Mouse (Mus musculus) Muller cell, postnatal 12 days (primary cell): ENCODE measurements at regions not wholly inside any gene's neighbourhood (a gene's known extent, or its start where the extent isn't known, plus 50 kb on each side); places are given as distances from the start of the nearest gene placed in this dataset.
A peak's percentile ranks its signal among the peaks of the same experiment; 100 is the strongest.

Experiments
- DNase-seq: peaks from one replicate; pipeline ENCODE4 v3.0.0-alpha.2; 2015; ENCODE audit errors: inconsistent ontology term

- DNase-seq, result peak; percentile 60
Measured at GRCm38 (mm10) chr2:21267149-21267761, 61.7 kb downstream of the Thnsl1 start.

DNA sequence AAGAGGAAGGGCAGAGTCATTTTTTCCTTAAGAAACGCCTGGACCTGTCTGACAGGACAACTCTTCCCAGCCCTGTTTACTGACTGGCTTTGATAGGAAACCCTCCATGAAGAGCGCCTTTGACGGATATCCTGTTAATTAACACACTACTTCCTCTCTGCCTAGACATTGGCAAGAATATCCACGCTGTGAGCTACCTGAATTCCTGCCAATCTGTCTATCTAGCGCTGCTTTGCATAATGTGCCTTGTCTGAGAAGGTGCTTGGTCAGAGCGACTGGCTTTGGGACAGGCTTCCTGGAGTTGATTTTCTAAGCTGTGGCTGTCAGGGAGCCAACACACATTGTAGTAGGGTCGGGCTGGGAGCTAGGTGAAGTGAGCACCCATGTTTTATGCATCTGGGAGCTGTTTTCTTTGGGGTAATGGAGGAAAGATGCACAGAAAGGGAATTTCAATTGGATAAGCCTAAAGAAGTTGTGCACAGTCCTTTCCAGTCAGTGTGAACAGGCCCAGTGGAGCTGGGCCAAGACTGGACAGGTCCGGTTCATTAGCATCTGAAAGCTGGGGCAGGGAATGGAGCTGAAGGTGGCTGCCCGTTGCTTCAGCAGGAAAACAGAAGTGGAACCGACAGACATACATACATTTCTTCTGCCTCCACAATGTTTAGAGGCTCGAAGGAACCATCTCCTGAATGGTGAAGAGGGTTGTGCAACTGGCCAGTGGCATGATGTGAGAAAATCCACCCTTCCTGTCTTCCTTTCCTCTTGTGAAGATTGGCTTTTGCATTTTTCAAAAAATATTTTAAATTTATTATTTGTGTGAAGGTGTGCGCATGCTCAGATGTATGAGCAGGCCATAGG, 64.7 kb downstream of the Thnsl1 start:
- DNase-seq, result peak; percentile 52

DNA sequence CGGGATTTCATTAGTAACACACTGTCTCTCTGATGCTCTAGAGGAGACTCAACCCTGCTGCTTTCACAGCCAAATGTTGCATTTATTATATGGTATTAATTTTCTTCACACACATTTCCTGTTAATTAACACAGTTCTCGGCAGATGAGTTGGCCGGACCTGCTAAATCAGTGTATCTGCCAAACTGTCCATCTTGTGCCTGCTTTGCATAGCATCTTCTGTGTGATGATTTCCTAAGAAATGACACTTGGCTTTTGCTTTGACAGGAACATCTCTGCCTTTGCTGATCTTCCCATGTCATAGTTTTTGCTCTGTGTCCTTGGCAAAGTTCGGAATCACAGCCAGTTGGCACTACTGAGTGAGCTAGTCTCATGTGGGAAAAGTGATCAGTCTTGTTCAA, 67.9 kb downstream of the Thnsl1 start:
- no peak for DNase-seq

DNA sequence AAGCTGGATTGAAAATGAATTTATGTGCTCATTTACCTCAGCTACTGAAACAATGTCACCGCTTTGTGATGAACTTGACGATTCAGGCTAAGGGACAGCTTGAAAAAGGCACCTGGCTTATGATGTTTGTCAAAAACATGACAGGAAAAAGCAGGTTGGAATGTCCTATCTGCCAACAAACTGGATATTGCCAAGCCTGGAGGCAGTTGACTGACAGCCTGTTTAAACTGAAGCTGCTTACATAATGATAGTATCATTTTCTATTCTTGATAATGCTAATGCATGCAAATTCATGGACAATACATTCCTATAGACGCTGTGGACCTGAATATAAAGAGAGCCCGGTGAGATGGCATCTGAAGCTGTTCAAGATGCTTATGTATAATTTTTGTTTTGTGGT, 69.8 kb downstream of the Thnsl1 start:
- no peak for DNase-seq

GRCm38 (mm10) chr2:21280794-21281420, 75.4 kb downstream of the Thnsl1 start:
- peak; percentile 62 for DNase-seq

DNA sequence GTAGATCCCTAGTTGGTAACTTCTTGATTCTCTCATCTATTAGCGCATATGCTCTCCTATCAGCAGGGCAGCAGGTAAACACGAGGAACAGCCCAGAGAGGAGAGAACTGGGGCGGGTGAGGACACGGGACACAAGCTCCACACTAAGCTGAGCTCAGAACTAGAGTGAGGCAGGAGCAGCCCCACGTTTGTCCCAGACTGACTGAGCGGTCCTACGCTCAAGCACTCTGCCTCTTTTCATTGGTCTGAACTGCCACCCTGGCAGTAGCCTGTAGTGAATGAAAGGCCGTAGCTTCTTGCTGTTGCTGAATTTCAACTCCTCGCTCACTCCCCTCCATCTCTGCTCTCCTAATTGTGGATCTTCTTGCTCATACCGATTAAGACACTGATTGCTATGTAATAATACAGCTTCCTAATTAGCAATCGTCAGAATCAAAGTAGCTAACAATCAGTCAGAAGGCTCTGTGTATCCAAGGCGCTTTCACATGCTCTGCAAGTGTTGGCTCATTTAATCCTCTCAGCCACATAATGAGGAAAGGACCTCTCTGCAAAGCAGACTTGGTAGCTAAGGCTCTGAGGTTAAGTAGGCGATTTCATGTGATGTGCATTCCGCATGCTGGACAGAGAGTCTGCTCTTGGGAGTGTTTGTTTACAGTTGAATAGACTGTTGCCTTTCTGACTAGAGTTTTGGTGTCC, 77.1 kb downstream of the Thnsl1 start:
- no peak for DNase-seq

DNA sequence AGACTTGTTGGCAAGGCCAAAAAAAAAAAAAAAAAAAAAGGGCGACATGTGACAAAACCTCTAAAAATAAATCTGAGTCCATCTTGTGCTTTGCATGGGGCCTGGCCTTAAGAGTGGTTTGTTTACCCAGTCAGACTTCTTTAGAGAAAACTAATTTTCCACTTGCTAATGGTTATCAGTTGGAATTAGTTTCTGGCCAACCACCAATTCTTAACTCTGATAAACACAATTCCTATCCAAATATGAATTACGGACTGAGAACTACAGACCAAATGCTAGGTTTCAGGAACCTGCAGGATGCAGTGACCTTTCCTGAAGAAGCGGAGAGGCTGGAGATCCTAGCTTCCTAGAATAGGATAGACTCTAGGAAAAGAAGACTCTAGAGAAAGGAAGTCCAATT, 79.4 kb downstream of the Thnsl1 start:
- no peak for DNase-seq

DNA sequence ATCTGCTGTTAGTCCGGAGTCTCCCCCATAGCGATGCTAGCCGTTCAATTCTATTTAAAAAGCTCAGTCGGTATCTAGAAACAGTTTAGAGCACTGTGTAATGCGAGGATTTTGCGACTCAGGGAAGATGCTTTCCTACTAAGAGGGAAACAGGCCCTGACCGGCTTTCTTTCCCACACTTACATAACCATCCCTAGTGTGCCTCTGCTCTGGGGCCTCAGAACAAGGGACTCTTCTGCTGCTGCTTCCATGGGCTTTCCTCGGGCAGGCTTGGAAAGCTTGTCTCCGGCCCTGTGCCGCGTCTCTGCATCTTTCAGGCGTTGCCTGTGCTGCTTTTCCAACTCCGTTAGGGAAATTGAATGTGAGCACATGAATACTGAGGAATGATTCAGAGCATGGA, 79.6 kb upstream of the Gpr158 start:
- DNase-seq, result no peak

- DNase-seq, result no peak
Measured at GRCm38 (mm10) chr2:21292669-21293151, 74.6 kb upstream of the Gpr158 start.

DNA sequence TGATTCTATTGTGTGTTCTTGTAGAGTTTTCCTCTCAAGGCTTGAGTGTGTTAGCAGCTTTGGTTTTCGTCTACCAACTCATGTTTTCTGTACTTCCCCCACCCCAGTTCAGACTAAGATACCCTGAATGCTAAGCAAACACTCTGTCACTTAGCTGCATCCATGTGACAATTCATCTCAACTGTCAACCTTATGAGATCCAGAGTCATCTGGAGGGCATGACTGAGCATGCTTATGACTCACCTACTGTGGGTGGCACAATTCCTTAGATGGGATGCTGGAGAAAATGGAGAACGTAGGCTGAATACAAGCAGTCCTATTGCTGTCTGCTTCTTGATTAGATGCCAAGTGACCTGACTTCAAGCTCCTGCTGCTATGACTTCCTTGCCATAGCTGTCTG, 73.3 kb upstream of the Gpr158 start:
- DNase-seq, result peak; percentile 61

DNA sequence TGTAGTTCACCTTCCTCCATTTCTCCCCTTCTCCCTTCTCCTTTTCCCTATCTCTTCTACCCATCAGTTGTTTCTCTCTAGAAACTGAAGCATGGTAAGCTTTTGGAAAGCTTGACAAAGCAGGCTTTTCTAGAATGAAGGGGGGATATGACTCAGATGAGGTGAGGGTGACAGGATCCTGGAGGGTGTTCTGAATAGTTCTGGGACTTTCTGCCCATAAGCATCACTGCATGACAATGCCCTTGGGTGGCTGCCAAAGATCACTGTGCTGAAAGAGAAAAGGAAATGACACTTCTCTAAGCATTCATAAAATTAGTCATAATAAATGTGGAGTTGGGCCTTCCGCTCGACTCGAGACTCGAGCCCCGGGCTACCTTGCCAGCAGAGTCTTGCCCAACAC, 67.7 kb upstream of the Gpr158 start:
- DNase-seq, result peak; percentile 92
